Comparison of ENCODE assay signal across 26 mouse cellular contexts in genomic region chr9:40422368-40423057, GRCm38 (mm10).
DNase-seq lines count a peak whose midpoint lies in the region; ATAC-seq and TF ChIP-seq lines count a peak whose summit lies in the region.
"Had no signal": no experiment of that assay in that cellular context is flagged by ENCODE, and none has a peak within 500 bp of the region (broad histone marks: within the 10 kb centered on the region; RNA-seq: fewer than 3 reads in every experiment).

No protein-coding gene starts in this region.

- H3K9me3 ChIP-seq in heart, embryonic 13.5 days = no peaks in the 10 kb centered on the region
- H3K9me3 ChIP-seq: embryonic facial prominence, embryonic 13.5 days; forebrain, embryonic 12.5 days; limb, embryonic 15.5 days; megakaryocyte, embryonic 14.5 days; midbrain, embryonic 13.5 days; neural tube, embryonic 13.5 days had no signal

- TF ChIP-seq POLR2A in spleen, adult 2 months (IDR thresholded peaks at IDR 0.05; ENCODE audit: low read depth, low read length) = no peak

- H3K27ac ChIP-seq in heart, embryonic 13.5 days (replicated peaks) = peak overlapping the region; percentile 21; the same call in 1 of the 2 replicates
- H3K27ac ChIP-seq in spleen, adult 2 months (ENCODE audit: insufficient read depth, low read length) = no peak overlapping the region; the same call in 1 of the 2 replicates
- H3K27ac ChIP-seq: embryonic facial prominence, embryonic 13.5 days; forebrain, embryonic 12.5 days; heart, adult 2 months; hindbrain, embryonic 14.5 days; left cerebral cortex, adult 2 months; limb, embryonic 15.5 days; midbrain, embryonic 13.5 days; neural tube, embryonic 13.5 days had no signal

- H3K9ac ChIP-seq in heart, embryonic 13.5 days = no peak overlapping the region
- H3K9ac ChIP-seq: embryonic facial prominence, embryonic 13.5 days; forebrain, embryonic 12.5 days; hindbrain, embryonic 14.5 days; limb, embryonic 15.5 days; midbrain, embryonic 13.5 days; neural tube, embryonic 13.5 days had no signal

- H3K4me3 ChIP-seq in heart, embryonic 13.5 days = no peak overlapping the region
- peak overlapping the region; percentile 29; the same call in 1 of the 2 replicates for H3K4me3 ChIP-seq in spleen, adult 2 months (ENCODE audit: extremely low read depth, insufficient read depth, insufficient read length)
- H3K4me3 ChIP-seq: embryonic facial prominence, embryonic 13.5 days; erythroblast, embryonic 14.5 days; forebrain, embryonic 12.5 days; heart, adult 2 months; left cerebral cortex, adult 2 months; limb, embryonic 15.5 days; midbrain, embryonic 13.5 days; neural tube, embryonic 13.5 days had no signal

- ATAC-seq in heart, embryonic 13.5 days (ENCODE audit: extremely low read depth, insufficient number of reproducible peaks, low FRiP score, low TSS enrichment) = no peak
- ATAC-seq: midbrain, embryonic 13.5 days had no signal

- no peak for DNase-seq in heart, adult 8-10 months (ENCODE audit: low spot score)
- no peak for DNase-seq in spleen, adult 2 months (ENCODE audit: low read depth in 1 of 2, low spot score in 2 of 2)
- no peak for DNase-seq in spleen, postnatal 14 days (ENCODE audit: low spot score in 2 of 2)
- peak; percentile 51 for DNase-seq in lung, postnatal 36 days
- no peak for DNase-seq in kidney, adult 18-20 months
- DNase-seq in natural killer cell, adult 2 months (ENCODE audit: low spot score in 2 of 2) = no peak
- DNase-seq: adrenal gland, postnatal 14 days; cerebellum, adult 8-10 months; cerebellum, postnatal 36 days; embryo, embryonic 11 days; gastrocnemius, postnatal 25 days; heart, adult 2 months; heart, postnatal 4 days; kidney, adult 8-10 months; kidney, postnatal 10 days; right cerebral cortex, postnatal 4 days had no signal

- WGBS in heart, embryonic 13.5 days = 47% methylated on average over 11 of the region's 11 CpGs
- 88% methylated on average over 11 of the region's 11 CpGs for WGBS in spleen, adult 2 months

- H3K36me3 ChIP-seq in heart, embryonic 13.5 days = no peaks in the 10 kb centered on the region
- H3K36me3 ChIP-seq in spleen, adult 2 months (ENCODE audit: control insufficient read depth, insufficient read depth, low read length) = no peaks in the 10 kb centered on the region
- H3K36me3 ChIP-seq: embryonic facial prominence, embryonic 13.5 days; forebrain, embryonic 12.5 days; limb, embryonic 15.5 days; midbrain, embryonic 13.5 days; neural tube, embryonic 13.5 days had no signal

- no peak overlapping the region for H3K4me2 ChIP-seq in heart, embryonic 13.5 days
- H3K4me2 ChIP-seq: embryonic facial prominence, embryonic 13.5 days; forebrain, embryonic 12.5 days; hindbrain, embryonic 14.5 days; limb, embryonic 15.5 days; midbrain, embryonic 13.5 days; neural tube, embryonic 13.5 days had no signal

- H3K27me3 ChIP-seq in heart, embryonic 13.5 days (replicated peaks) = no peaks in the 10 kb centered on the region
- no peaks in the 10 kb centered on the region for H3K27me3 ChIP-seq in spleen, adult 2 months (ENCODE audit: control insufficient read depth, insufficient read depth, low read length)
- H3K27me3 ChIP-seq: embryonic facial prominence, embryonic 13.5 days; forebrain, embryonic 12.5 days; limb, embryonic 15.5 days; megakaryocyte, embryonic 14.5 days; midbrain, embryonic 13.5 days; neural tube, embryonic 13.5 days had no signal

- TF ChIP-seq CTCF in spleen, adult 2 months (IDR thresholded peaks at IDR 0.05; ENCODE audit: extremely low read depth, insufficient read depth, insufficient read length, insufficient replicate concordance) = no peak

- peaks cover 54% of the 10 kb centered on the region for H3K4me1 ChIP-seq in heart, embryonic 13.5 days
- peaks cover 4% of the 10 kb centered on the region; the same call in 1 of the 2 replicates for H3K4me1 ChIP-seq in spleen, adult 2 months (ENCODE audit: control insufficient read depth, insufficient read depth, insufficient read length)
- H3K4me1 ChIP-seq: embryonic facial prominence, embryonic 13.5 days; forebrain, embryonic 12.5 days; limb, embryonic 15.5 days; midbrain, embryonic 13.5 days; neural tube, embryonic 13.5 days had no signal
